8 mouse cellular contexts compared by ENCODE assay signal in genomic region chr11:96145622-96146270, GRCm38 (mm10). TPM values are rescaled to one million over a fixed set of nuclear protein-coding genes. Genes with fewer than 3 reads are reported as not detected.
DNase-seq lines count a peak whose midpoint lies in the region; ATAC-seq and TF ChIP-seq lines count a peak whose summit lies in the region.
"Had no signal": no experiment of that assay in that cellular context is flagged by ENCODE, and none has a peak within 500 bp of the region (broad histone marks: within the 10 kb centered on the region; RNA-seq: fewer than 3 reads in every experiment).

No protein-coding gene starts in this region.

- H3K9ac ChIP-seq in midbrain, embryonic 12.5 days (replicated peaks) = 0 out of 2 replicates have a peak overlapping the region, but pooled peaks have one; percentile 34

- DNase-seq in adipocyte (ENCODE audit: low spot score) = peak; percentile 84
- peak; percentile 65 to 73 for DNase-seq in cerebellum, postnatal 4 days (ENCODE audit: low spot score in 2 of 2)
- peak; percentile 70 for DNase-seq in gastrocnemius, postnatal 10 days
- DNase-seq in induced T-regulatory cell, adult 2 months (ENCODE audit: low read depth) = peak; percentile 73
- peak; percentile 49 to 62 for DNase-seq in left cerebral cortex, postnatal 25 days (ENCODE audit: low spot score in 2 of 2)

- H3K4me3 ChIP-seq in midbrain, embryonic 12.5 days = peak overlapping the region; percentile 20; the same call in 1 of the 2 replicates
- no peak overlapping the region for H3K4me3 ChIP-seq in small intestine, adult 2 months (ENCODE audit: low read depth, low read length)

- no peaks in the 10 kb centered on the region for H3K9me3 ChIP-seq in midbrain, embryonic 12.5 days

- intact Hi-C loops in left cerebral cortex, postnatal 25 days (cut with DNase I) = loop anchor here (1.0 kb wide), 1 partner anchor 95 kb away; no protein-coding TSS in a partner anchor

- H3K36me3 ChIP-seq in midbrain, embryonic 12.5 days = no peaks in the 10 kb centered on the region
- no peaks in the 10 kb centered on the region for H3K36me3 ChIP-seq in small intestine, adult 2 months (ENCODE audit: control insufficient read depth, insufficient read depth, low read length)

- WGBS in midbrain, embryonic 12.5 days = 5% methylated on average over 15 of the region's 15 CpGs
- 4% methylated on average over 15 of the region's 15 CpGs for WGBS in small intestine, adult 2 months

- no peak overlapping the region for H3K27ac ChIP-seq in midbrain, embryonic 12.5 days (replicated peaks)
- H3K27ac ChIP-seq in small intestine, adult 2 months (ENCODE audit: insufficient read depth, low read depth, low read length) = no peak overlapping the region

- peaks cover 10% of the 10 kb centered on the region; the same call in 1 of the 2 replicates for H3K4me1 ChIP-seq in midbrain, embryonic 12.5 days
- peaks cover 8% of the 10 kb centered on the region; the same call in 1 of the 2 replicates for H3K4me1 ChIP-seq in small intestine, adult 2 months (ENCODE audit: control insufficient read depth, insufficient read depth, insufficient read length, low read length)

- TF ChIP-seq POLR2A in small intestine, adult 2 months (IDR thresholded peaks at IDR 0.05; ENCODE audit: low read depth, low read length) = no peak

- peak; percentile 76 for TF ChIP-seq CTCF in small intestine, adult 2 months (IDR thresholded peaks at IDR 0.05; ENCODE audit: extremely low read depth, insufficient read length, insufficient replicate concordance, low read depth, low read length)

- no peak for ATAC-seq in midbrain, embryonic 12.5 days (ENCODE audit: low FRiP score, low read depth)

- peak overlapping the region; percentile 45 for H3K4me2 ChIP-seq in midbrain, embryonic 12.5 days (replicated peaks)

- peaks cover 65% of the 10 kb centered on the region for H3K27me3 ChIP-seq in midbrain, embryonic 12.5 days
- 0 out of 2 replicates have a peak, but pooled peaks cover 5% of the 10 kb centered on the region for H3K27me3 ChIP-seq in small intestine, adult 2 months (ENCODE audit: control insufficient read depth, insufficient read depth, low read length)

RNA-seq across cellular contexts. Expression of gene Ttll6, which starts 12.2 kb away (rescaled TPM):
- not detected for total RNA-seq in gastrocnemius, postnatal 10 days (2021)
- total RNA-seq in left cerebral cortex, postnatal 25 days (2021) = not detected
- not detected in 2 replicates for polyA plus RNA-seq in midbrain, embryonic 12.5 days (2016; fragmentation: Nextera tagmentation; extraction: Ambion mirVana)
- polyA plus RNA-seq in small intestine, adult 2 months (2012; rRNA removed) = 0.11 TPM in 1 of 2 replicates, not detected in the other
- total RNA-seq: neutrophil, adult 5-6 weeks had no signal

RNA-seq across cellular contexts. Expression of gene Calcoco2, which starts 34.0 kb away (rescaled TPM):
- total RNA-seq in gastrocnemius, postnatal 10 days (2021) = not detected
- not detected for total RNA-seq in left cerebral cortex, postnatal 25 days (2021)
- polyA plus RNA-seq in midbrain, embryonic 12.5 days (2016; fragmentation: Nextera tagmentation; extraction: Ambion mirVana) = not detected in 2 replicates
- polyA plus RNA-seq in small intestine, adult 2 months (2012; rRNA removed) = not detected in 2 replicates
- total RNA-seq: neutrophil, adult 5-6 weeks had no signal

RNA-seq across cellular contexts. Expression of gene Hoxb13, which starts 48.4 kb away (rescaled TPM):
- not detected for total RNA-seq in gastrocnemius, postnatal 10 days (2021)
- not detected for total RNA-seq in left cerebral cortex, postnatal 25 days (2021)
- polyA plus RNA-seq in midbrain, embryonic 12.5 days (2016; fragmentation: Nextera tagmentation; extraction: Ambion mirVana) = not detected in 2 replicates
- 0.11 and 0.25 TPM in 2 replicates for polyA plus RNA-seq in small intestine, adult 2 months (2012; rRNA removed)
- total RNA-seq: neutrophil, adult 5-6 weeks had no signal
